In genomic region chr6:113076686-113077516, GRCm38 (mm10) we compare ENCODE assay signal across 8 mouse cellular contexts. TPM values are rescaled to one million over a fixed set of nuclear protein-coding genes. Genes with fewer than 3 reads are reported as not detected.
DNase-seq lines count a peak whose midpoint lies in the region; ATAC-seq lines count a peak whose summit lies in the region.

Setd5 (plus strand) TSS chr6:113077365.

- H3K27ac ChIP-seq in brown adipose tissue, adult 24 weeks (replicated peaks; ENCODE audit: low read depth, low read length), result peak within 1 kb of the TSS; percentile 97
- H3K27ac ChIP-seq in heart, embryonic 13.5 days (replicated peaks), result peak within 1 kb of the TSS; percentile 100
- H3K27ac ChIP-seq in liver, embryonic 12.5 days, result peak within 1 kb of the TSS; percentile 100
- H3K27ac ChIP-seq in stomach, embryonic 15.5 days, result peak within 1 kb of the TSS; percentile 100

- peak within 1 kb of the TSS; percentile 83 for H3K4me2 ChIP-seq in heart, embryonic 13.5 days
- H3K4me2 ChIP-seq in liver, embryonic 12.5 days, result peak within 1 kb of the TSS; percentile 69
- peak within 1 kb of the TSS; percentile 68 for H3K4me2 ChIP-seq in stomach, embryonic 15.5 days

- H3K27me3 ChIP-seq in heart, embryonic 13.5 days (replicated peaks), result no peaks in the 10 kb centered on the region
- H3K27me3 ChIP-seq in liver, embryonic 12.5 days (replicated peaks), result no peaks in the 10 kb centered on the region
- H3K27me3 ChIP-seq in stomach, embryonic 15.5 days (replicated peaks), result no peaks in the 10 kb centered on the region

- H3K9me3 ChIP-seq in heart, embryonic 13.5 days, result no peaks in the 10 kb centered on the region
- H3K9me3 ChIP-seq in liver, embryonic 12.5 days (replicated peaks), result no peaks in the 10 kb centered on the region
- H3K9me3 ChIP-seq in stomach, embryonic 15.5 days, result no peaks in the 10 kb centered on the region

- DNase-seq in CD4-positive, CD25-positive, alpha-beta regulatory T cell, adult 2 months (ENCODE audit: low read depth, low spot score), result peak; percentile 98
- DNase-seq in fat pad, adult 2 months (ENCODE audit: extremely low read depth, low read depth, low spot score), result peak; percentile 72
- peak; percentile 99 for DNase-seq in kidney, postnatal 10 days
- DNase-seq in natural killer cell, adult 2 months (ENCODE audit: low spot score in 2 of 2), result peak; percentile 98 to 99

- H3K4me3 ChIP-seq in brown adipose tissue, adult 24 weeks (ENCODE audit: insufficient read depth, low read depth, low read length), result peak within 1 kb of the TSS; percentile 89
- peak within 1 kb of the TSS; percentile 97 for H3K4me3 ChIP-seq in heart, embryonic 13.5 days
- peak within 1 kb of the TSS; percentile 95 for H3K4me3 ChIP-seq in liver, embryonic 12.5 days
- peak within 1 kb of the TSS; percentile 79 for H3K4me3 ChIP-seq in stomach, embryonic 15.5 days (replicated peaks)

- peak within 1 kb of the TSS; percentile 100 for H3K9ac ChIP-seq in heart, embryonic 13.5 days
- peak within 1 kb of the TSS; percentile 99 for H3K9ac ChIP-seq in liver, embryonic 12.5 days
- H3K9ac ChIP-seq in stomach, embryonic 15.5 days, result peak within 1 kb of the TSS; percentile 91

- WGBS in heart, embryonic 13.5 days, result under 1% methylated on average over 46 of the region's 91 CpGs
- under 1% methylated on average over 80 of the region's 91 CpGs for WGBS in liver, embryonic 12.5 days (ENCODE audit: insufficient replicate concordance)
- under 1% methylated on average over 72 of the region's 91 CpGs for WGBS in stomach, embryonic 15.5 days

- H3K4me1 ChIP-seq in brown adipose tissue, adult 24 weeks (ENCODE audit: control insufficient read depth, insufficient read depth, insufficient read length, low read length), result peaks cover 10% of the 10 kb centered on the region
- peaks cover 51% of the 10 kb centered on the region for H3K4me1 ChIP-seq in heart, embryonic 13.5 days
- peaks cover 56% of the 10 kb centered on the region for H3K4me1 ChIP-seq in liver, embryonic 12.5 days
- H3K4me1 ChIP-seq in stomach, embryonic 15.5 days, result peaks cover 8% of the 10 kb centered on the region

- peak; percentile 87 for ATAC-seq in heart, embryonic 13.5 days (ENCODE audit: extremely low read depth, insufficient number of reproducible peaks, low FRiP score, low TSS enrichment)
- ATAC-seq in liver, embryonic 12.5 days, result peak; percentile 85
- ATAC-seq in stomach, embryonic 15.5 days (ENCODE audit: insufficient read depth, low FRiP score, low read depth), result peak; percentile 90

- no peaks in the 10 kb centered on the region; the same call in 1 of the 2 replicates for H3K36me3 ChIP-seq in heart, embryonic 13.5 days
- peaks cover 20% of the 10 kb centered on the region for H3K36me3 ChIP-seq in liver, embryonic 12.5 days
- no peaks in the 10 kb centered on the region for H3K36me3 ChIP-seq in stomach, embryonic 15.5 days

RNA-seq across cellular contexts. Expression of gene Setd5, which starts in this region (rescaled TPM):
- polyA plus RNA-seq in brown adipose tissue, adult 24 weeks (2012; ENCODE audit: insufficient read depth, insufficient read length, missing spikeins), result 17.0 and 19.0 TPM in 2 replicates
- 49.5 and 55.8 TPM in 2 replicates for polyA plus RNA-seq in heart, embryonic 13.5 days (2015; fragmentation: Nextera tagmentation; extraction: Ambion mirVana)
- 27.2 and 30.1 TPM in 2 replicates for polyA plus RNA-seq in liver, embryonic 12.5 days (2016; fragmentation: Nextera tagmentation; extraction: Ambion mirVana)
- polyA plus RNA-seq in stomach, embryonic 15.5 days (2015; fragmentation: Nextera tagmentation; extraction: Ambion mirVana), result 70.3 and 72.2 TPM in 2 replicates

Comparison
In these comparisons a context has a peak if more than half of its experiments do, and no peak if none do; other contexts are left out.
1. Peak in every context shown above with its lines: DNase-seq, ATAC-seq, H3K4me3 ChIP-seq and H3K27ac ChIP-seq.